Mouse (Mus musculus) lung, embryonic 15.5 days (tissue): ENCODE measurements around the gene Dstn. TPM values are rescaled to one million over a fixed set of nuclear protein-coding genes. Genes with fewer than 3 reads are reported as not detected.
A peak's percentile ranks its signal among the peaks of the same experiment; 100 is the strongest.

ENCODE experiments used
- ATAC-seq: fragments of 200-750 bp; cut with Nextera tagmentation; 2 replicates; pipeline ENCODE4 v1.8.0; 2017; ENCODE audit warnings: moderate number of reproducible peaks, borderline replicate concordance; ENCODE audit not compliant: low FRiP score, low TSS enrichment; ENCODE audit errors: extremely low read depth
- H3K27ac ChIP-seq: fragments of 300-500 bp; sonication (generic); 2 replicates; pipeline ENCODE4 v1.5.1; 2015; ENCODE audit warnings: moderate library complexity, mild to moderate bottlenecking, inconsistent platforms
- H3K27me3 ChIP-seq: fragments of 300-500 bp; sonication (generic); 2 replicates; pipeline ENCODE4 v1.6.1; 2015; ENCODE audit warnings: inconsistent platforms
- H3K36me3 ChIP-seq: fragments of 300-500 bp; sonication (generic); 2 replicates; pipeline ENCODE4 v1.6.1; 2015; ENCODE audit warnings: inconsistent platforms
- H3K4me1 ChIP-seq: fragments of 300-500 bp; sonication (generic); 2 replicates; pipeline ENCODE4 v1.6.1; 2015; ENCODE audit warnings: inconsistent platforms
- H3K4me2 ChIP-seq: fragments of 300-500 bp; sonication (generic); 2 replicates; pipeline ENCODE4 v1.6.1; 2015; ENCODE audit warnings: inconsistent platforms, mild to moderate bottlenecking, moderate library complexity
- H3K4me3 ChIP-seq: fragments of 300-500 bp; sonication (generic); 2 replicates; pipeline ENCODE4 v1.5.1; 2015; ENCODE audit warnings: mild to moderate bottlenecking, inconsistent platforms
- H3K9ac ChIP-seq: fragments of 300-500 bp; sonication (generic); 2 replicates; pipeline ENCODE4 v1.6.1; 2015; ENCODE audit warnings: inconsistent platforms
- H3K9me3 ChIP-seq: fragments of 300-500 bp; sonication (generic); 2 replicates; pipeline ENCODE4 v1.6.1; 2016; ENCODE audit warnings: inconsistent platforms
- WGBS: fragments of 180-500 bp; shearing (Covaris S2); methylation state at CpG from one replicate; pipeline ENCODE4 v1.1.7; 2015; 5-methylcytosine and 5-hydroxymethylcytosine counted together
- polyA plus RNA-seq: library from polyadenylated mRNA; unstranded; fragments of >200 nt; fragmentation: Nextera tagmentation; extraction: Ambion mirVana; gene quantifications from 2 replicates; pipeline ENCODE4 v1.2.1, GENCODE M21; 2015

Gene Dstn
- polyA plus RNA-seq, 1 experiment from 2014 or later = 519 TPM

- Histone ChIP-seq H3K4me1 (no peaks in the 10 kb centered on the region), H3K36me3 (peaks cover 97% of the 10 kb centered on the region), H3K9me3 (no peaks in the 10 kb centered on the region), H3K27ac (no peak overlapping the region), H3K9ac (no peak overlapping the region), H3K27me3 (no peaks in the 10 kb centered on the region), H3K4me3 (no peak overlapping the region), H3K4me2 (no peak overlapping the region)
- ATAC-seq = no peak
- WGBS = 87% methylated on average over 3 of the region's 3 CpGs
These were observed 32.9 kb downstream of the Dstn start for GRCm38 (mm10) chr2:143947981-143948380.

- ATAC-seq = no peak
- Histone ChIP-seq H3K9me3 (no peaks in the 10 kb centered on the region), H3K4me3 (no peak overlapping the region), H3K9ac (no peak overlapping the region), H3K27me3 (no peaks in the 10 kb centered on the region), H3K4me1 (no peaks in the 10 kb centered on the region), H3K36me3 (peaks cover 99% of the 10 kb centered on the region), H3K27ac (no peak overlapping the region), H3K4me2 (no peak overlapping the region)
- 72% methylated on average over 4 of the region's 4 CpGs for WGBS
These were observed 33.3 kb downstream of the Dstn start for GRCm38 (mm10) chr2:143948416-143948815.

- Histone ChIP-seq H3K27ac (no peak overlapping the region), H3K4me1 (no peaks in the 10 kb centered on the region), H3K36me3 (peaks cover 99% of the 10 kb centered on the region), H3K9me3 (no peaks in the 10 kb centered on the region), H3K9ac (no peak overlapping the region), H3K4me3 (no peak overlapping the region), H3K27me3 (no peaks in the 10 kb centered on the region), H3K4me2 (no peak overlapping the region)
- WGBS = 93% methylated on average over 6 of the region's 6 CpGs
- ATAC-seq = no peak
These were observed 34.1 kb downstream of the Dstn start for GRCm38 (mm10) chr2:143949217-143949616.

GRCm38 (mm10) chr2:143950290-143951027 is 35.3 kb downstream of the Dstn start:
- no peak for ATAC-seq
- Histone ChIP-seq H3K4me3 (no peak overlapping the region), H3K27ac (no peak overlapping the region), H3K4me1 (no peaks in the 10 kb centered on the region), H3K9ac (no peak overlapping the region), H3K9me3 (no peaks in the 10 kb centered on the region), H3K36me3 (peaks cover 100% of the 10 kb centered on the region), H3K27me3 (no peaks in the 10 kb centered on the region), H3K4me2 (no peak overlapping the region)
- WGBS = 63% methylated on average over 5 of the region's 5 CpGs

GRCm38 (mm10) chr2:143951028-143951420 is 35.9 kb downstream of the Dstn start:
- H3K4me3 ChIP-seq = no peak overlapping the region
- 75% methylated on average over 1 of the region's 1 CpGs for WGBS
- H3K9ac ChIP-seq = no peak overlapping the region
- ATAC-seq = no peak
- no peaks in the 10 kb centered on the region for H3K4me1 ChIP-seq
- no peak overlapping the region for H3K27ac ChIP-seq
- H3K9me3 ChIP-seq = no peaks in the 10 kb centered on the region
- H3K36me3 ChIP-seq = peaks cover 100% of the 10 kb centered on the region
- no peaks in the 10 kb centered on the region for H3K27me3 ChIP-seq
- no peak overlapping the region for H3K4me2 ChIP-seq

- Histone ChIP-seq H3K4me1 (no peaks in the 10 kb centered on the region), H3K36me3 (peaks cover 100% of the 10 kb centered on the region), H3K9ac (no peak overlapping the region), H3K4me3 (no peak overlapping the region), H3K27ac (no peak overlapping the region), H3K27me3 (no peaks in the 10 kb centered on the region), H3K4me2 (no peak overlapping the region), H3K9me3 (no peaks in the 10 kb centered on the region)
- no peak for ATAC-seq
- 66% methylated on average over 5 of the region's 5 CpGs for WGBS
These were observed 36.6 kb downstream of the Dstn start for GRCm38 (mm10) chr2:143951546-143952315.

GRCm38 (mm10) chr2:143953944-143954343 is 38.8 kb downstream of the Dstn start:
- H3K27me3 ChIP-seq = no peaks in the 10 kb centered on the region
- no peak overlapping the region for H3K4me3 ChIP-seq
- no peak overlapping the region for H3K9ac ChIP-seq
- no peak overlapping the region for H3K27ac ChIP-seq
- H3K4me1 ChIP-seq = no peaks in the 10 kb centered on the region
- H3K4me2 ChIP-seq = no peak overlapping the region
- peaks cover 93% of the 10 kb centered on the region for H3K36me3 ChIP-seq
- 90% methylated on average over 4 of the region's 4 CpGs for WGBS
- H3K9me3 ChIP-seq = no peaks in the 10 kb centered on the region
- ATAC-seq = no peak

GRCm38 (mm10) chr2:143955004-143955403 is 39.9 kb downstream of the Dstn start:
- Histone ChIP-seq H3K4me3 (no peak overlapping the region), H3K9me3 (no peaks in the 10 kb centered on the region), H3K4me1 (no peaks in the 10 kb centered on the region), H3K27me3 (no peaks in the 10 kb centered on the region), H3K27ac (no peak overlapping the region), H3K9ac (no peak overlapping the region), H3K36me3 (peaks cover 90% of the 10 kb centered on the region), H3K4me2 (no peak overlapping the region)
- 80% methylated on average over 4 of the region's 4 CpGs for WGBS
- ATAC-seq = no peak

GRCm38 (mm10) chr2:143955746-143956145 is 40.6 kb downstream of the Dstn start:
- no peak overlapping the region for H3K27ac ChIP-seq
- peaks cover 84% of the 10 kb centered on the region for H3K36me3 ChIP-seq
- H3K4me3 ChIP-seq = no peak overlapping the region
- no peak overlapping the region for H3K4me2 ChIP-seq
- H3K9me3 ChIP-seq = no peaks in the 10 kb centered on the region
- no peaks in the 10 kb centered on the region for H3K4me1 ChIP-seq
- no peaks in the 10 kb centered on the region for H3K27me3 ChIP-seq
- WGBS = 88% methylated on average over 4 of the region's 4 CpGs
- ATAC-seq = no peak
- H3K9ac ChIP-seq = no peak overlapping the region

- WGBS = 95% methylated on average over 5 of the region's 5 CpGs
- Histone ChIP-seq H3K4me1 (no peaks in the 10 kb centered on the region), H3K27ac (no peak overlapping the region), H3K9me3 (no peaks in the 10 kb centered on the region), H3K27me3 (no peaks in the 10 kb centered on the region), H3K9ac (no peak overlapping the region), H3K4me3 (no peak overlapping the region), H3K36me3 (peaks cover 84% of the 10 kb centered on the region), H3K4me2 (no peak overlapping the region)
- no peak for ATAC-seq
These were observed 47.1 kb downstream of the Dstn start for GRCm38 (mm10) chr2:143962192-143962591.

- H3K27me3 ChIP-seq = no peaks in the 10 kb centered on the region
- H3K27ac ChIP-seq = no peak overlapping the region
- no peak overlapping the region for H3K4me2 ChIP-seq
- no peaks in the 10 kb centered on the region for H3K4me1 ChIP-seq
- H3K4me3 ChIP-seq = no peak overlapping the region
- 100% methylated on average over 1 of the region's 1 CpGs for WGBS
- no peaks in the 10 kb centered on the region for H3K9me3 ChIP-seq
- H3K36me3 ChIP-seq = peaks cover 84% of the 10 kb centered on the region
- H3K9ac ChIP-seq = no peak overlapping the region
- 0 out of 2 replicates have a peak, but pooled peaks have one; percentile 23 for ATAC-seq
These were observed 48.2 kb downstream of the Dstn start for GRCm38 (mm10) chr2:143963318-143963717.

- H3K27me3 ChIP-seq = no peaks in the 10 kb centered on the region
- H3K4me2 ChIP-seq = no peak overlapping the region
- no peak overlapping the region for H3K9ac ChIP-seq
- no peak overlapping the region for H3K27ac ChIP-seq
- peaks cover 97% of the 10 kb centered on the region for H3K36me3 ChIP-seq
- no peaks in the 10 kb centered on the region for H3K4me1 ChIP-seq
- no peak for ATAC-seq
- H3K9me3 ChIP-seq = no peaks in the 10 kb centered on the region
- no peak overlapping the region for H3K4me3 ChIP-seq
- WGBS = 90% methylated on average over 7 of the region's 7 CpGs
These were observed 54.1 kb downstream of the Dstn start for GRCm38 (mm10) chr2:143969260-143969659.
